Mouse (Mus musculus) MEL (cell line): ENCODE measurements around the gene Pls1. TPM values are rescaled to one million over a fixed set of nuclear protein-coding genes. Genes with fewer than 3 reads are reported as not detected.

Experiments
- DNase-seq: peaks from one replicate; pipeline ENCODE4 v3.0.0; 2011; ENCODE audit warnings: low read depth, low spot score
- H3K27ac ChIP-seq: 2 replicates; pipeline ENCODE4 v1.5.1; 2012; ENCODE audit warnings: low read depth, mild to moderate bottlenecking, control low read depth, low read length, moderate library complexity; ENCODE audit not compliant: control insufficient read depth
- H3K27me3 ChIP-seq, 2 experiments: fragments of 150-350 bp in 1 of 2; sonication (generic) in 1 of 2; 2 replicates each; pipeline ENCODE4 v1.6.1; 2012; ENCODE audit warnings: low read length in 2 of 2, mild to moderate bottlenecking in 2 of 2, improper control_type of control experiment in 1 of 2, moderate library complexity in 1 of 2; ENCODE audit not compliant: insufficient read depth in 2 of 2, control insufficient read depth in 1 of 2
- H3K36me3 ChIP-seq, 2 experiments: 2 replicates each; pipeline ENCODE4 v1.6.1; 2012 to 2014; ENCODE audit warnings: low read length in 2 of 2, improper control_type of control experiment in 1 of 2, inconsistent platforms in 1 of 2, mild to moderate bottlenecking in 1 of 2; ENCODE audit not compliant: insufficient read depth in 2 of 2, control insufficient read depth in 1 of 2
- H3K4me1 ChIP-seq, 2 experiments: fragments of 150-350 bp in 1 of 2; sonication (generic) in 1 of 2; 2 replicates each; pipeline ENCODE4 v1.6.1; 2012; ENCODE audit warnings: low read length in 2 of 2, improper control_type of control experiment in 1 of 2, mild to moderate bottlenecking in 1 of 2; ENCODE audit not compliant: insufficient read depth in 2 of 2, control insufficient read depth in 1 of 2
- H3K4me3 ChIP-seq, 2 experiments: fragments of 150-350 bp in 1 of 2; sonication (generic) in 1 of 2; 2 replicates each; pipeline ENCODE4 v1.5.1; 2012; ENCODE audit warnings: low read depth in 2 of 2, low read length in 2 of 2, mild to moderate bottlenecking in 2 of 2, moderate library complexity in 2 of 2, control low read depth in 1 of 2, improper control_type of control experiment in 1 of 2; ENCODE audit not compliant: control insufficient read depth in 1 of 2, insufficient read depth in 1 of 2
- H3K79me2 ChIP-seq: 2 replicates; pipeline ENCODE4 v1.6.1; 2012; ENCODE audit warnings: mild to moderate bottlenecking, low read length, moderate library complexity; ENCODE audit not compliant: control insufficient read depth, poor library complexity, insufficient read depth
- H3K9ac ChIP-seq: 2 replicates; pipeline ENCODE4 v1.6.1; 2012; ENCODE audit warnings: low read depth, mild to moderate bottlenecking, control low read depth, low read length, moderate library complexity; ENCODE audit not compliant: control insufficient read depth, poor library complexity, severe bottlenecking
- H3K9me3 ChIP-seq: fragments of 150-350 bp; sonication (generic); replicated peaks from 2 replicates; pipeline ENCODE4 v1.6.1; 2012; ENCODE audit warnings: mild to moderate bottlenecking, low read length, improper control_type of control experiment, moderate library complexity; ENCODE audit not compliant: insufficient read depth
- CTCF ChIP-seq, 3 experiments: IDR thresholded peaks in 2 of 3; conservative IDR thresholded peaks in 1 of 3; 2 replicates each; pipeline ENCODE4 v1.5.1; 2011 to 2012; ENCODE audit warnings: low read length in 3 of 3, low read depth in 2 of 3, mild to moderate bottlenecking in 2 of 3, improper control_type of control experiment in 1 of 3, inconsistent platforms in 1 of 3, mixed read lengths in 1 of 3, moderate library complexity in 1 of 3; ENCODE audit not compliant: control insufficient read depth in 1 of 3, insufficient read depth in 1 of 3, poor library complexity in 1 of 3, severe bottlenecking in 1 of 3
- ELF1 ChIP-seq: IDR thresholded peaks from 2 replicates; pipeline ENCODE4 v1.6.1; 2014; ENCODE audit warnings: low read depth, mild to moderate bottlenecking, inconsistent platforms, low read length, improper control_type of control experiment, moderate library complexity
- EP300 ChIP-seq, 2 experiments: IDR thresholded peaks; 2 replicates each; pipeline ENCODE4 v1.6.1; 2011; ENCODE audit warnings: improper control_type of control experiment in 2 of 2, low read length in 2 of 2, low read depth in 1 of 2, mild to moderate bottlenecking in 1 of 2
- GABPA ChIP-seq: IDR thresholded peaks from 2 replicates; pipeline ENCODE4 v1.6.1; 2012; ENCODE audit warnings: low read depth, mild to moderate bottlenecking, inconsistent platforms, low read length, improper control_type of control experiment, moderate library complexity
- MAFK ChIP-seq: IDR thresholded peaks from 2 replicates; pipeline ENCODE4 v1.6.1; 2011; ENCODE audit warnings: low read depth, mild to moderate bottlenecking, low read length, improper control_type of control experiment, borderline replicate concordance
- MAX ChIP-seq: IDR thresholded peaks from 2 replicates; pipeline ENCODE4 v1.6.1; 2011; ENCODE audit warnings: low read length, improper control_type of control experiment
- MAZ ChIP-seq: IDR thresholded peaks from 2 replicates; pipeline ENCODE4 v1.6.1; 2012; ENCODE audit warnings: low read depth, mild to moderate bottlenecking, inconsistent platforms, low read length, improper control_type of control experiment
- MXI1 ChIP-seq: IDR thresholded peaks from 2 replicates; pipeline ENCODE4 v1.6.1; 2011; ENCODE audit warnings: mild to moderate bottlenecking, low read depth, low read length, improper control_type of control experiment
- MYC ChIP-seq: IDR thresholded peaks from 2 replicates; pipeline ENCODE4 v1.6.1; 2011; ENCODE audit warnings: low read depth, mild to moderate bottlenecking, low read length, improper control_type of control experiment, moderate library complexity
- NRF1 ChIP-seq: IDR thresholded peaks from 2 replicates; pipeline ENCODE4 v1.6.1; 2014; ENCODE audit warnings: low read depth, mild to moderate bottlenecking, inconsistent platforms, low read length, improper control_type of control experiment, moderate library complexity; ENCODE audit not compliant: poor library complexity, insufficient read depth, severe bottlenecking
- POLR2AphosphoS2 ChIP-seq: IDR thresholded peaks from 2 replicates; pipeline ENCODE4 v1.6.1; 2011; ENCODE audit warnings: low read length, improper control_type of control experiment
- RCOR1 ChIP-seq: IDR thresholded peaks from 2 replicates; pipeline ENCODE4 v1.6.1; 2012; ENCODE audit warnings: low read depth, mild to moderate bottlenecking, inconsistent platforms, low read length, improper control_type of control experiment
- TBP ChIP-seq: IDR thresholded peaks from 2 replicates; pipeline ENCODE4 v1.8.0; 2011; ENCODE audit warnings: low read depth, low read length, improper control_type of control experiment
- TCF12 ChIP-seq: IDR thresholded peaks from 2 replicates; pipeline ENCODE4 v1.6.1; 2014; ENCODE audit warnings: low read depth, mild to moderate bottlenecking, inconsistent platforms, low read length, improper control_type of control experiment, moderate library complexity
- USF1 ChIP-seq: IDR thresholded peaks from 2 replicates; pipeline ENCODE4 v1.6.1; 2014; ENCODE audit warnings: low read depth, mild to moderate bottlenecking, inconsistent platforms, low read length, improper control_type of control experiment, moderate library complexity
- USF2 ChIP-seq, 2 experiments: IDR thresholded peaks; 2 replicates each; pipeline ENCODE4 v1.6.1; 2011 to 2012; ENCODE audit warnings: improper control_type of control experiment in 2 of 2, low read length in 2 of 2, borderline replicate concordance in 1 of 2, inconsistent platforms in 1 of 2, low read depth in 1 of 2, mild to moderate bottlenecking in 1 of 2; ENCODE audit not compliant: insufficient read depth in 1 of 2
- ZC3H11A ChIP-seq: IDR thresholded peaks from 2 replicates; pipeline ENCODE4 v1.6.1; 2012; ENCODE audit warnings: low read depth, mild to moderate bottlenecking, inconsistent platforms, low read length, improper control_type of control experiment
- polyA plus RNA-seq, 2 experiments: library from polyadenylated mRNA; stranded (reverse) in 1 of 2; unstranded in 1 of 2; fragments of >175 nt in 1 of 2; fragments of >200 nt in 1 of 2; gene quantifications; 2 replicates each; pipeline versions ENCODE4 v1.2.1 to v1.2.4; 2012; ENCODE audit warnings: low replicate concordance in 2 of 2, low read depth in 1 of 2; ENCODE audit not compliant: insufficient read length in 2 of 2, insufficient read depth in 1 of 2, missing spikeins in 1 of 2
- total RNA-seq: library from RNA; depleted of rRNA; stranded (reverse); fragments of 300-350 nt; gene quantifications from 2 replicates; pipeline ENCODE4 v1.2.3, GENCODE M21; 2012

Gene Pls1
- total and polyA plus RNA-seq, 3 experiments: 0.04 TPM; not detected in 2

DNA sequence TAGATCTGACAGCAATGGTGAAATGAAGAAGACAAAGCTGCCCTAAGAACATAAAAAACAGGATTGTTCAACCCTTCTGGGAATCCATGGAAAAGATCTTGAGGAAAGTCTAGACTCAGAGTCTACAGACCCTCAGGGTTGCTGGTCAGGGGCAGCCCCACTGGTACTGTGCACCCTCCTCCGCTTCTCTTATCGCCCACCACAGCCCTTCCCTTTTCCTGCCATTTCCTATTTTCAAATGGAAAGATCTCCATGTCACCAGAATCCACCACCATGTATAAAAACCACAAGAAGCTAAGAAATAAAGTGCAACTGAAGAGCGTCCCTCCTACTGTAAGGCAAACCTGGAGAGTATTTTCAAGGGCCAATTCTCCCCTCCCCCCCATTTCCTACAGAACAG is 41.3 kb downstream of the Pls1 start:
- DNase-seq: no peak
- Histone ChIP-seq H3K9ac (no peak overlapping the region), H3K27me3 (peaks cover 0 to 2% of the 10 kb centered on the region in 2 experiments; a peak in 2 of 4 replicates), H3K9me3 (no peaks in the 10 kb centered on the region), H3K4me3 (no peak overlapping the region), H3K27ac (no peak overlapping the region), H3K4me1 (peaks cover 0 to 7% of the 10 kb centered on the region in 2 experiments; a peak in 1 of 4 replicates), H3K36me3 (no peaks in the 10 kb centered on the region), H3K79me2 (no peaks in the 10 kb centered on the region)
- TF ChIP-seq ZC3H11A: no peak
- TF ChIP-seq GABPA: no peak
- TF ChIP-seq EP300 (IDR thresholded peaks at IDR 0.05; ENCODE audit: low read depth in 1 of 2, low read length in 2 of 2): no peak
- no peak for TF ChIP-seq USF1
- no peak for TF ChIP-seq TBP
- TF ChIP-seq USF2 (IDR thresholded peaks at IDR 0.05; ENCODE audit: borderline replicate concordance in 1 of 2, insufficient read depth in 1 of 2, low read depth in 1 of 2, low read length in 2 of 2): no peak
- no peak for TF ChIP-seq RCOR1
- no peak for TF ChIP-seq POLR2AphosphoS2
- no peak for TF ChIP-seq TCF12
- TF ChIP-seq MXI1: no peak
- no peak for TF ChIP-seq MYC
- TF ChIP-seq ELF1: no peak
- no peak for TF ChIP-seq CTCF (IDR thresholded peaks at IDR 0.05 in 2 of 3, conservative IDR thresholded peaks at IDR 0.05 in 1 of 3; ENCODE audit: control insufficient read depth in 1 of 3, insufficient read depth in 1 of 3, low read depth in 2 of 3, low read length in 3 of 3, poor library complexity in 1 of 3, severe bottlenecking in 1 of 3)
- TF ChIP-seq NRF1: no peak
- TF ChIP-seq MAX: no peak

DNA sequence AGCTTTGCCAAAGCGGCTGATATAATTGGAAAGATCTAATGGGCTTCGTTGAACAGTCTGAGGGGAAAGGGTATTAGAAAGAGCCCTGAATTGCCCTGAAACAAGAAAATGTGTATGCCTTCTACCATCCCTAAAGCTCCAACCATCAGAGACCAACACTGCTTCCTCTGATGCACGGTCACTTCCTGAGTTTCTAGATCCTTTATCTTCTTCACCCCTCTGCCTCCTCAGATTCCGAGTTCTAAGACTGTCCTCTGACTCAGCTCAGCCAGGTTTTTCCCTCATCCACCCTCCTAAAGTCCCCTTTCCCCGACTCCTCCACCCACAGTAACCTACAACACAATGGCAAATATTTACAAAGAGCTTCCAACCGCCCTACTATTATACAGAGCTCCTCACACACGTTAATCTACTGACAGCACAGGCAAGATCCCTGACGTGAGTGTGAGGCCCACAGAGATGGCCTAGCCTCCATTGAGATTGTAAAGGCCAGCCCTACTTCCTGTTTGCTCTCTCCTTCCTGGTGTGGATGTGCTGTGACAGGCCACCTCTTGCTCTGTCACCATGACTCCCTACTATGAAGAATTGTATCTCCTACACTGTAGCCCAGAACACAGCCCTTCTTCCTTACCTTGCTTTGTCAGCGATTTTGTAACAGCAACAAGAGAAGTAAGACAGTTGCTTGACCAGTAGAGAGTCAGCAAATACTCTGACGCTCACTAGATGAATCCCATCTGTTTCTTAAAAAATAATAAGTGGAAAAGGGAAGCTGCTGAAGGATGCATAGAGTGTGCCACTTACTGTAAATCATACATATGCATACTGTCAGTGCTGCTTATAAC is 43.3 kb downstream of the Pls1 start:
- Histone ChIP-seq H3K79me2 (no peaks in the 10 kb centered on the region), H3K4me1 (peaks cover 0 to 7% of the 10 kb centered on the region in 2 experiments; a peak in 1 of 4 replicates)
- DNase-seq: peak; percentile 19

More for the DNA sequence above, 43.3 kb downstream of the Pls1 start:
- Histone ChIP-seq H3K27me3 (peaks cover 0 to 2% of the 10 kb centered on the region in 2 experiments; a peak in 1 of 4 replicates), H3K27ac (no peak overlapping the region), H3K36me3 (no peaks in the 10 kb centered on the region), H3K4me3 (no peak overlapping the region), H3K9me3 (no peaks in the 10 kb centered on the region), H3K9ac (no peak overlapping the region)
- TF ChIP-seq MAFK (0 out of 2 replicates have a peak, but pooled peaks have one; percentile 16), MAZ (no peak)
